Mouse (Mus musculus): ENCODE data around the gene Vamp1.

- TF ChIP-seq POLR2A (IDR thresholded peaks at IDR 0.05; ENCODE audit: extremely low read depth, insufficient read depth, low read length) (peak; percentile 100), CTCF (IDR thresholded peaks at IDR 0.05; ENCODE audit: extremely low read depth, insufficient read depth, low read length) (no peak)
These were observed at the start of gene Vamp1 for GRCm38 (mm10) chr6:125215148-125215954.
